Mouse (Mus musculus): ENCODE measurements at regions not wholly inside any gene's neighbourhood (a gene's known extent, or its start where the extent isn't known, plus 50 kb on each side); places are given as distances from the start of the nearest gene placed in this dataset.
"Not testable (repeated sequence)": the region's sequence is repeated elsewhere in the genome, so short reads cannot be mapped to it uniquely, and the experiment has no call there.

DNA sequence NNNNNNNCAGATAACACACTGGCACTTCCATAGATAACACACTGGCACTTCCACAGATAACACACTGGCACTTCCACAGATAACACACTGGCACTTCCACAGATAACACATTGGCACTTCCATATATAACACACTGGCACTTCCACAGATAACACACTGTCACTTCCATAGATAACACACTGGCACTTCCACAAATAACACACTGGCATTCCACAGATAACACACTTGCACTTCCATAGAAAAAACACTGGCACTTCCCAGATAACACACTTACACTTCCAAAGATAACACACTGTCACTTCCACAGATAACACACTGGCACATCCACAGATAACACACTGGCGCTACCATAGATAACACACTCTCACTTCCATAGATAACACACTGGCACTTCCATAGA lies 105.7 kb upstream of the Afdn start:
- intact Hi-C loops (cut with DNase I); DNase-seq (ENCODE audit: extremely low spot score in 1 of 2, low spot score in 2 of 2): not testable (repeated sequence)

DNA sequence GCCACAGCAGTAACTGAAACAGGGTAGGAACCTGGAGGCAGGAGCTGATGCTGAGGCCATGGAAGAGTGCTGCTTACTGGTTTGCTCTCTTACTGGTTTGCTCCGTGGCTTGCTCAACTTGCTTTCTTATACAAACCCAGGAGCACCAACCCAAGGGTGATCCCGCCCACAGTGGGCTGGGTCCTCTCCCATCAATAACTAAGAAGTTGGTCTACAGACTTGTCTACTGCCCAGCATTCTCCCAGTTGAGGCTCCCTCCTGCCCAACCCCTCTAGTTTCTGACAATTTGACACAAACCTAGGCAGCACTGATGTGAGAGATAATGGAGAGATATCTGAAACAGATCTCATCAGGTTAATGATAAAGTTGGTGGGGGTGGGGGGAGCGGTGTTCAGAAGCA lies 104.3 kb upstream of the Afdn start:
- intact Hi-C loops (cut with DNase I), result no loop called here
- no peak for DNase-seq (ENCODE audit: extremely low spot score in 1 of 2, low spot score in 2 of 2)

DNA sequence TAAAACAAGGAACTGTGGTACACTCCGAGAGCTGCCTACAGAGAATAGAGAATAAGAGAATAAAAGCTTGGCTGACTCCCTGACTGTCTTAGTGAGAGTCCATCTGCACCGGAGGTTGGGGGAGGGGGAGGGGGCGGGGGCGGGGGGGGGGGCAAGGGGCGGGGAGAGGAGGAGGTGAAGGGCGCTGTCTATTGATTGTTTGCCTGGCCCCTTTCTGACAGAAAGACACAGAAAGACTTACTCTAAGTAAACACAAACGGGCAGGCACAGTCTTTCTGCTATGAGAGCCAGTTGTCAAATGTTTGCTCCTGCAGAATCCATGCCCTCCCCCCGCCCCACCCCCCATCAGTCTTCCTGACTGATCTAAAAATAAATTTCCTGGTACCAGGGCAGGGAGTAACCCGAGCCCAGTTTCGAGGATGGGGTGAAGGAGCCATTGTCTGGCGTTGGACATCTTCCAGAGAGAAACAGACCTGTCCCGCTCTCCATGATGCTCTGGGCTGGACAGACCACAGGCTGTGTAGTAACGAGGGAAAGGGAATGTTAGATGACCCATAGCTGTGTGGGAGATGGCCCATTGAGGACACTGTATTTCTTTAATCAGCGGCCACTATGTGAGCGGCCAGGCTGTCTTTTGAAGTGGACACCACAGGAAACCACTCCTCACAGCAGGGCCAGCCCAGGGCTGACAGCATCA lies 103.7 kb upstream of the Afdn start:
- no peak for DNase-seq (ENCODE audit: extremely low spot score in 1 of 2, low spot score in 2 of 2)
- intact Hi-C loops (cut with DNase I), result no loop called here

GRCm38 (mm10) chr17:13657182-13657562 lies 103.2 kb upstream of the Afdn start:
- intact Hi-C loops (cut with DNase I), result no loop called here
- no peak for DNase-seq (ENCODE audit: extremely low spot score in 1 of 2, low spot score in 2 of 2)

DNA sequence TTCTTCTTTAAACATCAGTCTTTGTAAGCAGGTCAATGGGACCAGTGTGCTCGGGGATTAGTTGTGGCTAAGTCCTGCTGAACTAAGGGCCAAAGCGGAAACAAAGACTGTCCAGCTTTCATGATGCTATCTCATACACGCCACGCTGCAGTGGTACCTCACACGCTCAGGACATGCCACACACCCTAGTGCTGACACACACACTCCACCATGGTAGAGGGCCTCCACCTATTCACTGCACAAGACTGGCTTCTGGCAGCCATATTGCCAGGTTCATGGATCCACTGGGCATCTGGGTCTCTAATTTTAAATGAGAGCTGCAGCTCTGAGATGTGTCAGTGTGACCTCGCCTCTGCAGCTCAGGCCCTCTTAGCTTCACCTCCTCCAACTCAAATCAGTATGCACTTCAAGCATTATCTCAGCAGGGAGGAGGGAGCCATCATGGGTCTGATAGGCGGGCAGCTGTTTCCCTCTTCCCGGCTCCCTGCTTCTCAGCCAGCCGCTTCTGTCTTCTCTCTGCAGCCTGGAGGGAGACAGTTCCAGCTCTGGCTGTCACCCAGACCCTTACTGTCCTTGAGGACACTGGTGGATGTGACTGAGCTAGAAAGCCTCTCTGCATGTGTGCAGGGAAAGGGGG lies 102.6 kb upstream of the Afdn start:
- DNase-seq (ENCODE audit: extremely low spot score in 1 of 2, low spot score in 2 of 2), result peak in 1 of 2 experiments; percentile 67
- intact Hi-C loops (cut with DNase I), result no loop called here

DNA sequence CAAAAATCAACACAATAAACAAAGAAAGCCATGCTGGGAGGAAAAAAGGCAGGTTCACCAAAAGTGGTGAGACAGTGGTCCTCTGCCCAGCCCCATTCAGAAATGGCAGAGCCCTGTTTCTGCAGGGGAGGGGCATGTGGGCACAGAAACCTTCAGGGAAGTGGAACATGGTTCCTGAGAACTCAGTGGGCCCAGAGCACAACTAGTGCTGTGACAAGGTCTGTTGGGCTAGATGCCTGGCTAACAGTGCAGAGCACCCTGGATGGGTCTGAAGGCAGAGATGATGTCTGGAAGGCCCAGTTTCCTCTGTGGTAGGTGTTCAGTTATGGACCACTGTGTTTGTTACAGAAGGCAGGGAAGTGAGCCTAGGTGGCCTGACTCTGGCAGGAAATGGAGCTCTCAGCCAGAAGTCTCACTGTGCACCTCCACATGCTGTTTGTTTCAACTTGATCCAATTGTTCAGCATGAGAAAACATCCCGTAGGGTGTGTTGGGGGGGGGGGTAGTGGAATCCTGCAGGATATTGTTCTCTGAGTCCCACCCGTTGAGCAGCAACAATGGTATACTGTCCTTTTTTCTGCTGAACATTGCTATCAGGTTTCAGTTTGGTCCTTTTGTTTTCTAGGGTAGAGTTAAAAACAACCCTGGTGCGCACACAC lies 101.9 kb upstream of the Afdn start:
- peak in 1 of 2 experiments; percentile 57 for DNase-seq (ENCODE audit: extremely low spot score in 1 of 2, low spot score in 2 of 2)
- intact Hi-C loops (cut with DNase I), result no loop called here

- DNase-seq (ENCODE audit: extremely low spot score in 1 of 2, low spot score in 2 of 2), result peak in 1 of 2 experiments; percentile 75
These were observed 101.2 kb upstream of the Afdn start for GRCm38 (mm10) chr17:13659103-13659502.

DNA sequence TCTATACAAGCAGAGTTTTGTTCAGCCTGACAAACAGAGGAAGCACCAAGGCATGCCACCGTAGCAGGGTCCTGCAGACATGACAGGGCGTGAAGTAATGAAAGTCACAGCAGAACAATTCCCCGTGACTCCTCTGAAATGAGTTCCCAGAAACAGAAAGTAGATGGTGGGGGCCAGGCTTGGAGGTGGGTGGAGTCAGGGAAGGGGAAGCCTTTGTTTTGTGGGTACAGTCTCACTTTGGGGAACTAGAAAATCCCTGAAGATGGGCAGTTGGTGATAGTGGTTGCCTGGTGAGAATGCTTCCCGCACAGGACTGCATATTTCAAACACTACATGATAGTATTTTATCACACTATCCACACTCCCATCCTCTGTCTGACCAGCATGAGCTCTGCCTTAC lies 100.4 kb upstream of the Afdn start:
- intact Hi-C loops (cut with DNase I), result no loop called here

More at GRCm38 (mm10) chr17:13659103-13659502, 101.2 kb upstream of the Afdn start:
- intact Hi-C loops (cut with DNase I), result no loop called here

GRCm38 (mm10) chr17:13661023-13661422 lies 99.3 kb upstream of the Afdn start:
- intact Hi-C loops (cut with DNase I), result no loop called here
- no peak for DNase-seq (ENCODE audit: extremely low spot score in 1 of 2, low spot score in 2 of 2)

More for the DNA sequence above, 100.4 kb upstream of the Afdn start:
- DNase-seq (ENCODE audit: extremely low spot score in 1 of 2, low spot score in 2 of 2), result no peak

DNA sequence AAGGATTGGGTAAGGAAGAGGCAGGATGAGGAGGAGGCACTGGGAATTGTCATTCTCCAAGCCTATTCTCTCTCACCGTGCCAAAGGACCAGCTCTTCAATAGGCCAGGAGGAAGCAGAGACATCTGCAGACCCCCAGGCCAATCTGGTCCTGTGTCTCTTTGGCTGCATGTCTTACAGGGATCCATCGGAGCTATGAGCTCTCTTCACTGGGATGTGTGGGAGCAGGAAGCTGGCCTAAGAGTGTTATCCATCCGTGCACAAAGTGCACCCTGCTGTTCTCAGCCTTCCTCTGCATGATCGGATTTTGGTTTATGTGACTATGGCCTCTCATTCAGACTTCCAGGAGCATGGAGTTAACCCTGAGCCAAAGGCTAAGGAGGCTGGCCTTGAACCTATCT lies 98.2 kb upstream of the Afdn start:
- intact Hi-C loops (cut with DNase I), result no loop called here
- DNase-seq (ENCODE audit: extremely low spot score in 1 of 2, low spot score in 2 of 2), result no peak
